Mouse (Mus musculus) mesoderm, embryonic 11.5 days (tissue): ENCODE measurements around the gene Ralgapa1.
A peak's percentile ranks its signal among the peaks of the same experiment; 100 is the strongest.

Experiments used
- DNase-seq: peaks from one replicate; pipeline ENCODE4 v3.0.0-alpha.2; 2012; ENCODE audit warnings: low read depth, low spot score

Gene Ralgapa1

GRCm38 (mm10) chr12:55820661-55821314, at the start of gene Ralgapa1:
Ralgapa1 (minus strand) TSS chr12:55821167.
- peak; percentile 97 for DNase-seq

GRCm38 (mm10) chr12:55869622-55870322, 48.8 kb upstream of the Ralgapa1 start:
- DNase-seq = no peak

GRCm38 (mm10) chr12:55867738-55868137, 46.8 kb upstream of the Ralgapa1 start:
- no peak for DNase-seq

- DNase-seq = no peak
These were observed 39.7 kb upstream of the Ralgapa1 start for GRCm38 (mm10) chr12:55860631-55861030.

GRCm38 (mm10) chr12:55859409-55860349, 38.7 kb upstream of the Ralgapa1 start:
- no peak for DNase-seq

GRCm38 (mm10) chr12:55850650-55851049, 29.7 kb upstream of the Ralgapa1 start:
- no peak for DNase-seq

GRCm38 (mm10) chr12:55847851-55848250, 26.9 kb upstream of the Ralgapa1 start:
- DNase-seq = no peak

- peak; percentile 21 for DNase-seq
These were observed 25.8 kb upstream of the Ralgapa1 start for GRCm38 (mm10) chr12:55846741-55847140.

- DNase-seq = no peak
These were observed 16.5 kb upstream of the Ralgapa1 start for GRCm38 (mm10) chr12:55837495-55837894.

- DNase-seq = peak; percentile 99
These were observed 15.4 kb upstream of the Ralgapa1 start, which contains the start of gene Brms1l for GRCm38 (mm10) chr12:55836199-55836951. Brms1l (plus strand) TSS chr12:55836324.

GRCm38 (mm10) chr12:55835857-55836198, 14.9 kb upstream of the Ralgapa1 start:
- no peak for DNase-seq

- no peak for DNase-seq
These were observed 13.9 kb upstream of the Ralgapa1 start for GRCm38 (mm10) chr12:55834891-55835290.

- no peak for DNase-seq
These were observed 13.1 kb upstream of the Ralgapa1 start for GRCm38 (mm10) chr12:55833906-55834625.

GRCm38 (mm10) chr12:55832961-55833360, 12.0 kb upstream of the Ralgapa1 start:
- no peak for DNase-seq

GRCm38 (mm10) chr12:55831101-55831500, 10.1 kb upstream of the Ralgapa1 start:
- peak; percentile 61 for DNase-seq

- peak; percentile 19 for DNase-seq
These were observed 4.6 kb upstream of the Ralgapa1 start for GRCm38 (mm10) chr12:55825537-55825936.

- DNase-seq = no peak
These were observed 3.1 kb upstream of the Ralgapa1 start for GRCm38 (mm10) chr12:55824027-55824426.

GRCm38 (mm10) chr12:55820119-55820660, 777 bp downstream of the Ralgapa1 start:
- DNase-seq = peak; percentile 23

GRCm38 (mm10) chr12:55816488-55816887, 4.5 kb downstream of the Ralgapa1 start:
- DNase-seq = no peak

- DNase-seq = no peak
These were observed 15.9 kb downstream of the Ralgapa1 start for GRCm38 (mm10) chr12:55805035-55805434.
